Mouse (Mus musculus) stomach, embryonic 14.5 days (tissue): Measurements from ENCODE around the gene Lrrc45. TPM values are rescaled to one million over a fixed set of nuclear protein-coding genes. Genes with fewer than 3 reads are reported as not detected.
"Not testable (repeated sequence)": the region's sequence is repeated elsewhere in the genome, so short reads cannot be mapped to it uniquely, and the experiment has no call there.

Source experiments
- ATAC-seq: fragments of 200-750 bp; cut with Nextera tagmentation; 2 replicates; pipeline ENCODE4 v1.8.0; 2017; ENCODE audit warnings: low read depth, moderate TSS enrichment; ENCODE audit not compliant: insufficient number of reproducible peaks, insufficient read depth, low FRiP score
- H3K27ac ChIP-seq: fragments of 300-500 bp; sonication (generic); 2 replicates; pipeline ENCODE4 v1.5.1; 2014; ENCODE audit warnings: mild to moderate bottlenecking, low read length, moderate library complexity, mixed read lengths
- H3K27me3 ChIP-seq: fragments of 300-500 bp; sonication (generic); 2 replicates; pipeline ENCODE4 v1.6.1; 2014; ENCODE audit warnings: low read length, control low read depth, mixed read lengths; ENCODE audit not compliant: control insufficient read depth, insufficient read depth
- H3K36me3 ChIP-seq: fragments of 300-500 bp; sonication (generic); 2 replicates; pipeline ENCODE4 v1.6.1; 2014; ENCODE audit warnings: mild to moderate bottlenecking, control low read depth, low read length, moderate library complexity, mixed read lengths; ENCODE audit not compliant: control insufficient read depth, insufficient read depth
- H3K4me1 ChIP-seq: fragments of 300-500 bp; sonication (generic); 2 replicates; pipeline ENCODE4 v1.6.1; 2014; ENCODE audit warnings: low read length, control low read depth, mixed read lengths; ENCODE audit not compliant: control insufficient read depth, insufficient read depth
- H3K4me2 ChIP-seq: fragments of 300-500 bp; sonication (generic); replicated peaks from 2 replicates; pipeline ENCODE4 v1.6.1; 2014; ENCODE audit warnings: low read depth, low read length, control low read depth
- H3K4me3 ChIP-seq: fragments of 300-500 bp; sonication (generic); 2 replicates; pipeline ENCODE4 v1.5.1; 2014; ENCODE audit warnings: low read depth, low read length, control low read depth
- H3K9ac ChIP-seq: fragments of 300-500 bp; sonication (generic); replicated peaks from 2 replicates; pipeline ENCODE4 v1.6.1; 2014; ENCODE audit warnings: low read depth, mild to moderate bottlenecking, control low read depth, low read length, moderate library complexity, mixed read lengths
- H3K9me3 ChIP-seq: fragments of 300-500 bp; sonication (generic); 2 replicates; pipeline ENCODE4 v1.6.1; 2016; ENCODE audit warnings: low read depth, low read length, control low read depth; ENCODE audit not compliant: control insufficient read depth
- WGBS: fragments of 180-500 bp; shearing (Covaris S2); extraction: QIAGEN DNeasy Blood & Tissue Kit; methylation state at CpG from one replicate; pipeline ENCODE4 v1.1.7; 2014; 5-methylcytosine and 5-hydroxymethylcytosine counted together
- polyA plus RNA-seq: library from polyadenylated mRNA; unstranded; fragments of >200 nt; fragmentation: Nextera tagmentation; extraction: Ambion mirVana; gene quantifications from 2 replicates; pipeline ENCODE4 v1.2.1, GENCODE M21; 2014

Gene Lrrc45
- polyA plus RNA-seq, 1 experiment from 2014 or later, result 48.6 TPM

- Histone ChIP-seq H3K4me2 (peak overlapping the region; percentile 83), H3K9me3 (no peaks in the 10 kb centered on the region), H3K9ac (peak overlapping the region; percentile 37), H3K36me3 (no peaks in the 10 kb centered on the region), H3K27me3 (no peaks in the 10 kb centered on the region), H3K4me3 (peak overlapping the region; percentile 60), H3K27ac (no peak overlapping the region), H3K4me1 (no peaks in the 10 kb centered on the region; the same call in 1 of the 2 replicates)
- peak; percentile 23 for ATAC-seq
- 17% methylated on average over 36 of the region's 36 CpGs for WGBS
Observed at GRCm38 (mm10) chr11:120726243-120727168, 12.8 kb downstream of the Lrrc45 start.

- H3K4me2 ChIP-seq, result peak within 1 kb of the TSS; percentile 83
- H3K9me3 ChIP-seq, result no peaks in the 10 kb centered on the region
- H3K9ac ChIP-seq, result peak within 1 kb of the TSS; percentile 37
- under 1% methylated on average over 14 of the region's 14 CpGs for WGBS
- no peaks in the 10 kb centered on the region for H3K36me3 ChIP-seq
- peak; percentile 88 for ATAC-seq
- peak within 1 kb of the TSS; percentile 60 for H3K4me3 ChIP-seq
- no peaks in the 10 kb centered on the region for H3K27me3 ChIP-seq
- no peak within 1 kb of the TSS for H3K27ac ChIP-seq
- no peaks in the 10 kb centered on the region; the same call in 1 of the 2 replicates for H3K4me1 ChIP-seq
Observed at GRCm38 (mm10) chr11:120727169-120727527, 13.4 kb downstream of the Lrrc45 start, which contains the start of gene Dcxr. Gene Dcxr (minus strand): TSS chr11:120727281.

GRCm38 (mm10) chr11:120727564-120727963 lies 13.8 kb downstream of the Lrrc45 start:
- Histone ChIP-seq H3K4me2 (no peak overlapping the region), H3K9ac (no peak overlapping the region), H3K4me3 (no peak overlapping the region), H3K4me1 (no peaks in the 10 kb centered on the region; the same call in 1 of the 2 replicates), H3K36me3 (no peaks in the 10 kb centered on the region), H3K27ac (no peak overlapping the region), H3K27me3 (no peaks in the 10 kb centered on the region), H3K9me3 (no peaks in the 10 kb centered on the region)
- WGBS, result 60% methylated on average over 12 of the region's 12 CpGs
- no peak for ATAC-seq

- no peaks in the 10 kb centered on the region for H3K36me3 ChIP-seq
- H3K4me3 ChIP-seq, result no peak overlapping the region
- no peak overlapping the region for H3K9ac ChIP-seq
- 66% methylated on average over 11 of the region's 11 CpGs for WGBS
- no peak for ATAC-seq
- no peak overlapping the region for H3K27ac ChIP-seq
- H3K27me3 ChIP-seq, result no peaks in the 10 kb centered on the region
- no peaks in the 10 kb centered on the region; the same call in 1 of the 2 replicates for H3K4me1 ChIP-seq
- H3K4me2 ChIP-seq, result peak overlapping the region; percentile 27; the same call in 1 of the 2 replicates
- H3K9me3 ChIP-seq, result no peaks in the 10 kb centered on the region
Observed at GRCm38 (mm10) chr11:120728530-120729240, 15.0 kb downstream of the Lrrc45 start.

GRCm38 (mm10) chr11:120729432-120730050 lies 15.8 kb downstream of the Lrrc45 start:
- not testable (repeated sequence) for H3K36me3 ChIP-seq, H3K27me3 ChIP-seq, H3K4me3 ChIP-seq, H3K9me3 ChIP-seq, H3K27ac ChIP-seq, H3K9ac ChIP-seq, H3K4me1 ChIP-seq
- ATAC-seq, result peak; percentile 43; the same call in 1 of the 2 replicates
- WGBS, result 2% methylated on average over 18 of the region's 21 CpGs
- peak overlapping the region; percentile 27 for H3K4me2 ChIP-seq

- Histone ChIP-seq H3K27me3 (no peaks in the 10 kb centered on the region), H3K36me3 (no peaks in the 10 kb centered on the region), H3K4me3 (no peak overlapping the region), H3K9me3 (no peaks in the 10 kb centered on the region), H3K9ac (no peak overlapping the region), H3K27ac (no peak overlapping the region), H3K4me2 (no peak overlapping the region), H3K4me1 (no peaks in the 10 kb centered on the region; the same call in 1 of the 2 replicates)
- no peak for ATAC-seq
- 85% methylated on average over 10 of the region's 10 CpGs for WGBS
Observed at GRCm38 (mm10) chr11:120730331-120730870, 16.7 kb downstream of the Lrrc45 start.

GRCm38 (mm10) chr11:120731395-120731794 lies 17.7 kb downstream of the Lrrc45 start:
- no peaks in the 10 kb centered on the region; the same call in 1 of the 2 replicates for H3K4me1 ChIP-seq
- no peaks in the 10 kb centered on the region for H3K9me3 ChIP-seq
- no peaks in the 10 kb centered on the region for H3K27me3 ChIP-seq
- no peaks in the 10 kb centered on the region for H3K36me3 ChIP-seq
- no peak overlapping the region for H3K4me2 ChIP-seq
- no peak overlapping the region for H3K4me3 ChIP-seq
- no peak overlapping the region for H3K27ac ChIP-seq
- WGBS, result 92% methylated on average over 1 of the region's 1 CpGs
- H3K9ac ChIP-seq, result no peak overlapping the region
- no peak for ATAC-seq
